Mouse (Mus musculus): ENCODE results near the gene Gm30083. TPM values are rescaled to one million over a fixed set of nuclear protein-coding genes. Genes with fewer than 3 reads are reported as not detected.
A peak's percentile ranks its signal among the peaks of the same experiment; 100 is the strongest.

The Gm30083 gene
- total and polyA plus RNA-seq, 2 experiments from 2014 or later, result not detected

DNA sequence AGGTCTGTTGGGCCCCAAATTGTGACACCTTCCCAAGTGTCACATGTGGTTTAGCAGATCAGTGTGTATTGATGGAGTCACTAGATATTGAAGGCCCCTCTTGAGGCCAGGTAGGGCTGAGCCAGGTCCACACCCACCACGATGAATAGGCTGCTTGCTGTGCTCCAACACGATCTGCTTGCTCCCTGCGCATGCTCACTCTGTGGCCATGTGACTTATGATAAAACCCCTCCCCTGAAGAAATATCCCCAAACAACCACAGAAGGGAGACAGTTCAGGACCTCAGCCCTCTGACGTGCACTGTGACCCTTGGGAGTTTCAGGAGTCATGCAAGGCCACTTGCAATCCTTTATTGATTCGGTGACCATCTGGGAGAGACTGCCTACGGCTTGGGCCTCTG is 68.9 kb downstream of the Gm30083 start:
- H3K4me2 ChIP-seq (ENCODE audit: low read depth), result no peak overlapping the region
- no peak for ATAC-seq
- no peak overlapping the region for H3K27ac ChIP-seq (ENCODE audit: low read depth, low read length)
- no peaks in the 10 kb centered on the region for H3K36me3 ChIP-seq (ENCODE audit: insufficient read depth)
- no peak overlapping the region for H3K4me3 ChIP-seq (ENCODE audit: low read depth, low read length)
- no peak for DNase-seq
- H3K9me3 ChIP-seq (ENCODE audit: low read length), result no peaks in the 10 kb centered on the region
- H3K4me1 ChIP-seq (ENCODE audit: insufficient read depth), result no peaks in the 10 kb centered on the region
- H3K27me3 ChIP-seq (ENCODE audit: insufficient read depth, low read length), result no peaks in the 10 kb centered on the region
- WGBS, result 88% methylated on average over 6 of the region's 6 CpGs
- H3K9ac ChIP-seq, result no peak overlapping the region
- TF ChIP-seq CTCF (IDR thresholded peaks at IDR 0.05; ENCODE audit: low read depth), result no peak

DNA sequence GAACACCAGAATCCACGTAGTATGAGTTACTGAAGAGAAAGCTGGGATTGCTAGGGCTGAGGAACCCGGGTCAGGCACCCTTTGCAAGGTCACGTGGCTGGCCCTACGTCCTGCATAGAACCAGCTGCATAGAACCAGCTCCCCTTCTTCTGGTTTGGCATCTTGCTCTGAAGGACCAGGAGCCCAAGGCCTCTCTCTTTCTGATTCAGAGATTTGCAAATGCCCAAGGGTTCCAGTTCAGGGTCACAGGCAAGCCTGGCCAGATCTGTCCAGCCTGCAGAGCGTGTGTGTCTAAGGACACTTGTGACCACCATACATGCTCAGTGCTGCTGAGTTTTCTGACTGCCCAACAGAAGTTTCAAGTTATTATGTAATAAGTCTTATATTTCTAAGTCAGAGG is 72.8 kb downstream of the Gm30083 start:
- no peaks in the 10 kb centered on the region for H3K4me1 ChIP-seq (ENCODE audit: insufficient read depth)
- no peak for TF ChIP-seq CTCF (IDR thresholded peaks at IDR 0.05; ENCODE audit: low read depth)
- H3K36me3 ChIP-seq (ENCODE audit: insufficient read depth), result no peaks in the 10 kb centered on the region
- H3K4me3 ChIP-seq (ENCODE audit: low read depth, low read length), result no peak overlapping the region
- no peak overlapping the region for H3K4me2 ChIP-seq (ENCODE audit: low read depth)
- H3K27ac ChIP-seq (ENCODE audit: low read depth, low read length), result no peak overlapping the region
- ATAC-seq, result no peak
- H3K9ac ChIP-seq, result no peak overlapping the region
- H3K9me3 ChIP-seq (ENCODE audit: low read length), result no peaks in the 10 kb centered on the region
- 87% methylated on average over 5 of the region's 5 CpGs for WGBS
- no peaks in the 10 kb centered on the region for H3K27me3 ChIP-seq (ENCODE audit: insufficient read depth, low read length)
- DNase-seq, result no peak

GRCm38 (mm10) chr14:33940739-33941138 is 74.2 kb downstream of the Gm30083 start, which contains the start of gene Gdf2:
Gdf2 (plus strand) TSS chr14:33941039.
- no peak for TF ChIP-seq CTCF (IDR thresholded peaks at IDR 0.05; ENCODE audit: low read depth)
- DNase-seq (no peak), ATAC-seq (no peak)
- Histone ChIP-seq H3K27me3 (ENCODE audit: insufficient read depth, low read length) (no peaks in the 10 kb centered on the region), H3K36me3 (ENCODE audit: insufficient read depth) (no peaks in the 10 kb centered on the region), H3K4me2 (ENCODE audit: low read depth) (no peak within 1 kb of the TSS), H3K27ac (ENCODE audit: low read depth, low read length) (no peak within 1 kb of the TSS), H3K9ac (no peak within 1 kb of the TSS), H3K4me1 (ENCODE audit: insufficient read depth) (no peaks in the 10 kb centered on the region), H3K9me3 (ENCODE audit: low read length) (no peaks in the 10 kb centered on the region), H3K4me3 (ENCODE audit: low read depth, low read length) (no peak within 1 kb of the TSS)
- WGBS, result 77% methylated on average over 8 of the region's 8 CpGs

DNA sequence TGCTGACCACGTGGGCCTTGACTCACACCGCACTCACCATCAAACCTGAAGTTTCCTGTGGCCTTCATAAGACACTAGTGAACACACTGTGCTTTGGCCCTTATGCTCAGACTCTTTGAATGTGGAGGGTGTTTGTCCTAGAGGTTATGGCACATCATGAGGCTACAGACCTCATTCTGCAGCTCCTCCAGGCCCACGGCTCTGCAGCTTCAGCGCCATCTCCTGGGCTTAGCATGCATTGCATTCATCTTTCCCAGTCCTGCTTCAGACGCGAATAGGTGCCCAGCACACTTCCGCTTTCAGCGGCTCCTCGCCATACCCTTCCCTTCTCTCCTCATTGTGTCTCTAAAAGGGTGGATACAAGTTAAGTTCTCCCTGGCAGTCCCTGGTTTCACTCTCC is 75.9 kb downstream of the Gm30083 start:
- peak; percentile 82 for DNase-seq
- H3K36me3 ChIP-seq (ENCODE audit: insufficient read depth), result no peaks in the 10 kb centered on the region
- H3K27me3 ChIP-seq (ENCODE audit: insufficient read depth, low read length), result no peaks in the 10 kb centered on the region
- no peaks in the 10 kb centered on the region for H3K4me1 ChIP-seq (ENCODE audit: insufficient read depth)
- 0 out of 2 replicates have a peak overlapping the region, but pooled peaks have one; percentile 18 for H3K9ac ChIP-seq
- ATAC-seq, result peak; percentile 73
- H3K27ac ChIP-seq (ENCODE audit: low read depth, low read length), result no peak overlapping the region
- H3K4me3 ChIP-seq (ENCODE audit: low read depth, low read length), result no peak overlapping the region
- no peaks in the 10 kb centered on the region for H3K9me3 ChIP-seq (ENCODE audit: low read length)
- H3K4me2 ChIP-seq (ENCODE audit: low read depth), result peak overlapping the region; percentile 33; the same call in 1 of the 2 replicates
- peak; percentile 92 for TF ChIP-seq CTCF (IDR thresholded peaks at IDR 0.05; ENCODE audit: low read depth)
- 31% methylated on average over 9 of the region's 9 CpGs for WGBS

Other genes starting within 250 kb of the Gm30083 start
- gene Gdf10, start 91.6 kb downstream of the Gm30083 start, total RNA-seq (2014; rRNA removed), result 6.8 and 8.8 TPM in 2 replicates
- gene Gdf10, start 91.6 kb downstream of the Gm30083 start, polyA plus RNA-seq (2015; fragmentation: Nextera tagmentation; extraction: Ambion mirVana), result 9.6 and 10.6 TPM in 2 replicates
- gene Gdf2, start 74.1 kb downstream of the Gm30083 start, total RNA-seq (2014; rRNA removed), result 0.05 TPM in 1 of 2 replicates, not detected in the other
- gene Gdf2, start 74.1 kb downstream of the Gm30083 start, polyA plus RNA-seq (2015; fragmentation: Nextera tagmentation; extraction: Ambion mirVana), result 0.06 TPM in 1 of 2 replicates, not detected in the other
- 0.29 and 0.46 TPM in 2 replicates for gene Rbp3, start 61.2 kb downstream of the Gm30083 start, total RNA-seq (2014; rRNA removed)
- gene Rbp3, start 61.2 kb downstream of the Gm30083 start, polyA plus RNA-seq (2015; fragmentation: Nextera tagmentation; extraction: Ambion mirVana), result 0.16 and 0.34 TPM in 2 replicates
- 1.3 and 1.8 TPM in 2 replicates for gene Zfp488, start 36.4 kb downstream of the Gm30083 start, total RNA-seq (2014; rRNA removed)
- 0.36 TPM in 2 replicates for gene Zfp488, start 36.4 kb downstream of the Gm30083 start, polyA plus RNA-seq (2015; fragmentation: Nextera tagmentation; extraction: Ambion mirVana)
- not detected in 2 replicates for gene Gm5460, start 1.6 kb upstream of the Gm30083 start, total RNA-seq (2014; rRNA removed)
- not detected in 2 replicates for gene Gm5460, start 1.6 kb upstream of the Gm30083 start, polyA plus RNA-seq (2015; fragmentation: Nextera tagmentation; extraction: Ambion mirVana)
- not detected in 2 replicates for gene Antxrl, start 37.5 kb upstream of the Gm30083 start, total RNA-seq (2014; rRNA removed)
- gene Antxrl, start 37.5 kb upstream of the Gm30083 start, polyA plus RNA-seq (2015; fragmentation: Nextera tagmentation; extraction: Ambion mirVana), result not detected in 2 replicates
- 0.14 and 0.54 TPM in 2 replicates for gene Anxa8, start 70.8 kb upstream of the Gm30083 start, total RNA-seq (2014; rRNA removed)
- gene Anxa8, start 70.8 kb upstream of the Gm30083 start, polyA plus RNA-seq (2015; fragmentation: Nextera tagmentation; extraction: Ambion mirVana), result 0.40 and 0.63 TPM in 2 replicates
- not detected in 2 replicates for gene A630023A22Rik, start 87.6 kb upstream of the Gm30083 start, total RNA-seq (2014; rRNA removed)
- not detected in 2 replicates for gene A630023A22Rik, start 87.6 kb upstream of the Gm30083 start, polyA plus RNA-seq (2015; fragmentation: Nextera tagmentation; extraction: Ambion mirVana)
- 0.08 and 0.19 TPM in 2 replicates for gene Npy4r, start 137.3 kb upstream of the Gm30083 start, total RNA-seq (2014; rRNA removed)
- 0.05 and 0.10 TPM in 2 replicates for gene Npy4r, start 137.3 kb upstream of the Gm30083 start, polyA plus RNA-seq (2015; fragmentation: Nextera tagmentation; extraction: Ambion mirVana)
- 23.3 and 26.0 TPM in 2 replicates for gene Gprin2, start 186.5 kb upstream of the Gm30083 start, total RNA-seq (2014; rRNA removed)
- gene Gprin2, start 186.5 kb upstream of the Gm30083 start, polyA plus RNA-seq (2015; fragmentation: Nextera tagmentation; extraction: Ambion mirVana), result 6.9 and 8.0 TPM in 2 replicates
- gene Syt15, start 204.4 kb upstream of the Gm30083 start, total RNA-seq (2014; rRNA removed), result 1.0 and 1.5 TPM in 2 replicates
- gene Syt15, start 204.4 kb upstream of the Gm30083 start, polyA plus RNA-seq (2015; fragmentation: Nextera tagmentation; extraction: Ambion mirVana), result 0.35 and 0.65 TPM in 2 replicates

Measured in forebrain, postnatal 0 days (tissue).